Mouse (Mus musculus) MEL (cell line): ENCODE data around the gene Sema3b. TPM values are rescaled to one million over a fixed set of nuclear protein-coding genes. Genes with fewer than 3 reads are reported as not detected.
A peak's percentile ranks its signal among the peaks of the same experiment; 100 is the strongest.

Experiments used
- DNase-seq: peaks from one replicate; pipeline ENCODE4 v3.0.0; 2011; ENCODE audit warnings: low read depth, low spot score
- H3K27ac ChIP-seq: 2 replicates; pipeline ENCODE4 v1.5.1; 2012; ENCODE audit warnings: low read depth, mild to moderate bottlenecking, control low read depth, low read length, moderate library complexity; ENCODE audit not compliant: control insufficient read depth
- H3K27me3 ChIP-seq, 2 experiments: fragments of 150-350 bp in 1 of 2; sonication (generic) in 1 of 2; 2 replicates each; pipeline ENCODE4 v1.6.1; 2012; ENCODE audit warnings: low read length in 2 of 2, mild to moderate bottlenecking in 2 of 2, improper control_type of control experiment in 1 of 2, moderate library complexity in 1 of 2; ENCODE audit not compliant: insufficient read depth in 2 of 2, control insufficient read depth in 1 of 2
- H3K36me3 ChIP-seq, 2 experiments: 2 replicates each; pipeline ENCODE4 v1.6.1; 2012 to 2014; ENCODE audit warnings: low read length in 2 of 2, improper control_type of control experiment in 1 of 2, inconsistent platforms in 1 of 2, mild to moderate bottlenecking in 1 of 2; ENCODE audit not compliant: insufficient read depth in 2 of 2, control insufficient read depth in 1 of 2
- H3K4me1 ChIP-seq, 2 experiments: fragments of 150-350 bp in 1 of 2; sonication (generic) in 1 of 2; 2 replicates each; pipeline ENCODE4 v1.6.1; 2012; ENCODE audit warnings: low read length in 2 of 2, improper control_type of control experiment in 1 of 2, mild to moderate bottlenecking in 1 of 2; ENCODE audit not compliant: insufficient read depth in 2 of 2, control insufficient read depth in 1 of 2
- H3K4me3 ChIP-seq, 2 experiments: fragments of 150-350 bp in 1 of 2; sonication (generic) in 1 of 2; 2 replicates each; pipeline ENCODE4 v1.5.1; 2012; ENCODE audit warnings: low read depth in 2 of 2, low read length in 2 of 2, mild to moderate bottlenecking in 2 of 2, moderate library complexity in 2 of 2, control low read depth in 1 of 2, improper control_type of control experiment in 1 of 2; ENCODE audit not compliant: control insufficient read depth in 1 of 2, insufficient read depth in 1 of 2
- H3K79me2 ChIP-seq: 2 replicates; pipeline ENCODE4 v1.6.1; 2012; ENCODE audit warnings: mild to moderate bottlenecking, low read length, moderate library complexity; ENCODE audit not compliant: control insufficient read depth, poor library complexity, insufficient read depth
- H3K9ac ChIP-seq: 2 replicates; pipeline ENCODE4 v1.6.1; 2012; ENCODE audit warnings: low read depth, mild to moderate bottlenecking, control low read depth, low read length, moderate library complexity; ENCODE audit not compliant: control insufficient read depth, poor library complexity, severe bottlenecking
- H3K9me3 ChIP-seq: fragments of 150-350 bp; sonication (generic); replicated peaks from 2 replicates; pipeline ENCODE4 v1.6.1; 2012; ENCODE audit warnings: mild to moderate bottlenecking, low read length, improper control_type of control experiment, moderate library complexity; ENCODE audit not compliant: insufficient read depth
- CHD1 ChIP-seq: IDR thresholded peaks from 2 replicates; pipeline ENCODE4 v1.6.1; 2012; ENCODE audit warnings: low read depth, mild to moderate bottlenecking, inconsistent platforms, low read length, improper control_type of control experiment
- CHD2 ChIP-seq: IDR thresholded peaks from 2 replicates; pipeline ENCODE4 v1.6.1; 2011; ENCODE audit warnings: low read length, improper control_type of control experiment
- E2F4 ChIP-seq: IDR thresholded peaks from 2 replicates; pipeline ENCODE4 v1.6.1; 2011; ENCODE audit warnings: low read depth, low read length, improper control_type of control experiment, borderline replicate concordance
- ELF1 ChIP-seq: IDR thresholded peaks from 2 replicates; pipeline ENCODE4 v1.6.1; 2014; ENCODE audit warnings: low read depth, mild to moderate bottlenecking, inconsistent platforms, low read length, improper control_type of control experiment, moderate library complexity
- ETS1 ChIP-seq: IDR thresholded peaks from 2 replicates; pipeline ENCODE4 v1.6.1; 2012; ENCODE audit warnings: low read depth, mild to moderate bottlenecking, inconsistent platforms, low read length, improper control_type of control experiment, moderate library complexity
- GABPA ChIP-seq: IDR thresholded peaks from 2 replicates; pipeline ENCODE4 v1.6.1; 2012; ENCODE audit warnings: low read depth, mild to moderate bottlenecking, inconsistent platforms, low read length, improper control_type of control experiment, moderate library complexity
- GATA1 ChIP-seq: IDR thresholded peaks from 2 replicates; pipeline ENCODE4 v1.6.1; 2011; ENCODE audit warnings: low read depth, low read length, improper control_type of control experiment
- HCFC1 ChIP-seq: IDR thresholded peaks from 2 replicates; pipeline ENCODE4 v1.6.1; 2012; ENCODE audit warnings: low read depth, mild to moderate bottlenecking, inconsistent platforms, low read length, improper control_type of control experiment, moderate library complexity
- JUND ChIP-seq: IDR thresholded peaks from 2 replicates; pipeline ENCODE4 v1.6.1; 2011; ENCODE audit warnings: low read depth, mild to moderate bottlenecking, improper control_type of control experiment, low read length
- MAFK ChIP-seq: IDR thresholded peaks from 2 replicates; pipeline ENCODE4 v1.6.1; 2011; ENCODE audit warnings: low read depth, mild to moderate bottlenecking, low read length, improper control_type of control experiment, borderline replicate concordance
- MAX ChIP-seq: IDR thresholded peaks from 2 replicates; pipeline ENCODE4 v1.6.1; 2011; ENCODE audit warnings: low read length, improper control_type of control experiment
- MAZ ChIP-seq: IDR thresholded peaks from 2 replicates; pipeline ENCODE4 v1.6.1; 2012; ENCODE audit warnings: low read depth, mild to moderate bottlenecking, inconsistent platforms, low read length, improper control_type of control experiment
- MEF2A ChIP-seq: IDR thresholded peaks from 2 replicates; pipeline ENCODE4 v1.6.1; 2014; ENCODE audit warnings: low read depth, mild to moderate bottlenecking, inconsistent platforms, low read length, improper control_type of control experiment; ENCODE audit not compliant: poor library complexity, insufficient replicate concordance, severe bottlenecking; ENCODE audit errors: extremely low read depth
- MXI1 ChIP-seq: IDR thresholded peaks from 2 replicates; pipeline ENCODE4 v1.6.1; 2011; ENCODE audit warnings: mild to moderate bottlenecking, low read depth, low read length, improper control_type of control experiment
- MYB ChIP-seq: IDR thresholded peaks from 2 replicates; pipeline ENCODE4 v1.6.1; 2011; ENCODE audit warnings: mild to moderate bottlenecking, low read depth, low read length, improper control_type of control experiment
- MYC ChIP-seq: IDR thresholded peaks from 2 replicates; pipeline ENCODE4 v1.6.1; 2011; ENCODE audit warnings: low read depth, mild to moderate bottlenecking, low read length, improper control_type of control experiment, moderate library complexity
- NRF1 ChIP-seq: IDR thresholded peaks from 2 replicates; pipeline ENCODE4 v1.6.1; 2014; ENCODE audit warnings: low read depth, mild to moderate bottlenecking, inconsistent platforms, low read length, improper control_type of control experiment, moderate library complexity; ENCODE audit not compliant: poor library complexity, insufficient read depth, severe bottlenecking
- POLR2A ChIP-seq, 2 experiments: IDR thresholded peaks; 2 replicates each; pipeline ENCODE4 v1.6.1; 2011 to 2012; ENCODE audit warnings: low read length in 2 of 2, mild to moderate bottlenecking in 2 of 2, control low read depth in 1 of 2, improper control_type of control experiment in 1 of 2, low read depth in 1 of 2, moderate library complexity in 1 of 2; ENCODE audit not compliant: control insufficient read depth in 1 of 2, insufficient read depth in 1 of 2, poor library complexity in 1 of 2
- POLR2AphosphoS2 ChIP-seq: IDR thresholded peaks from 2 replicates; pipeline ENCODE4 v1.6.1; 2011; ENCODE audit warnings: low read length, improper control_type of control experiment
- RAD21 ChIP-seq: IDR thresholded peaks from 2 replicates; pipeline ENCODE4 v1.6.1; 2011; ENCODE audit warnings: mild to moderate bottlenecking, low read depth, low read length, improper control_type of control experiment
- SIN3A ChIP-seq: IDR thresholded peaks from 2 replicates; pipeline ENCODE4 v1.6.1; 2012; ENCODE audit warnings: low read length, improper control_type of control experiment, inconsistent platforms
- SMC3 ChIP-seq: IDR thresholded peaks from 2 replicates; pipeline ENCODE4 v1.6.1; 2011; ENCODE audit warnings: low read depth, low read length, improper control_type of control experiment
- TBP ChIP-seq: IDR thresholded peaks from 2 replicates; pipeline ENCODE4 v1.8.0; 2011; ENCODE audit warnings: low read depth, low read length, improper control_type of control experiment
- TCF12 ChIP-seq: IDR thresholded peaks from 2 replicates; pipeline ENCODE4 v1.6.1; 2014; ENCODE audit warnings: low read depth, mild to moderate bottlenecking, inconsistent platforms, low read length, improper control_type of control experiment, moderate library complexity
- UBTF ChIP-seq: IDR thresholded peaks from 2 replicates; pipeline ENCODE4 v1.6.1; 2012; ENCODE audit warnings: low read depth, mild to moderate bottlenecking, inconsistent platforms, low read length, improper control_type of control experiment, moderate library complexity, borderline replicate concordance; ENCODE audit not compliant: insufficient read depth
- USF2 ChIP-seq, 2 experiments: IDR thresholded peaks; 2 replicates each; pipeline ENCODE4 v1.6.1; 2011 to 2012; ENCODE audit warnings: improper control_type of control experiment in 2 of 2, low read length in 2 of 2, borderline replicate concordance in 1 of 2, inconsistent platforms in 1 of 2, low read depth in 1 of 2, mild to moderate bottlenecking in 1 of 2; ENCODE audit not compliant: insufficient read depth in 1 of 2
- ZC3H11A ChIP-seq: IDR thresholded peaks from 2 replicates; pipeline ENCODE4 v1.6.1; 2012; ENCODE audit warnings: low read depth, mild to moderate bottlenecking, inconsistent platforms, low read length, improper control_type of control experiment
- ZKSCAN1 ChIP-seq: IDR thresholded peaks from 2 replicates; pipeline ENCODE4 v1.6.1; 2012; ENCODE audit warnings: low read depth, mild to moderate bottlenecking, inconsistent platforms, low read length, improper control_type of control experiment, moderate library complexity
- ZMIZ1 ChIP-seq: IDR thresholded peaks from 2 replicates; pipeline ENCODE4 v1.6.1; 2012; ENCODE audit warnings: low read depth, mild to moderate bottlenecking, inconsistent platforms, low read length, improper control_type of control experiment, moderate library complexity
- ZNF384 ChIP-seq: IDR thresholded peaks from 2 replicates; pipeline ENCODE4 v1.6.1; 2012; ENCODE audit warnings: low read depth, mild to moderate bottlenecking, inconsistent platforms, low read length, improper control_type of control experiment
- polyA plus RNA-seq, 2 experiments: library from polyadenylated mRNA; stranded (reverse) in 1 of 2; unstranded in 1 of 2; fragments of >175 nt in 1 of 2; fragments of >200 nt in 1 of 2; gene quantifications; 2 replicates each; pipeline versions ENCODE4 v1.2.1 to v1.2.4; 2012; ENCODE audit warnings: low replicate concordance in 2 of 2, low read depth in 1 of 2; ENCODE audit not compliant: insufficient read length in 2 of 2, insufficient read depth in 1 of 2, missing spikeins in 1 of 2
- total RNA-seq: library from RNA; depleted of rRNA; stranded (reverse); fragments of 300-350 nt; gene quantifications from 2 replicates; pipeline ENCODE4 v1.2.3, GENCODE M21; 2012

Gene Sema3b
- total and polyA plus RNA-seq, 3 experiments = 0.04 to 0.21 TPM; not detected in 1

- TF ChIP-seq MEF2A = 0 out of 2 replicates have a peak, but pooled peaks have one; percentile 17
- no peak; the same call in 1 of the 2 replicates for TF ChIP-seq HCFC1
- TF ChIP-seq ETS1 = peak; percentile 91
- no peak for TF ChIP-seq TBP
- TF ChIP-seq, all 39 proteins: peak for 17
Observed at GRCm38 (mm10) chr9:107590058-107590772, 18.8 kb downstream of the Sema3b start (continued).

DNA sequence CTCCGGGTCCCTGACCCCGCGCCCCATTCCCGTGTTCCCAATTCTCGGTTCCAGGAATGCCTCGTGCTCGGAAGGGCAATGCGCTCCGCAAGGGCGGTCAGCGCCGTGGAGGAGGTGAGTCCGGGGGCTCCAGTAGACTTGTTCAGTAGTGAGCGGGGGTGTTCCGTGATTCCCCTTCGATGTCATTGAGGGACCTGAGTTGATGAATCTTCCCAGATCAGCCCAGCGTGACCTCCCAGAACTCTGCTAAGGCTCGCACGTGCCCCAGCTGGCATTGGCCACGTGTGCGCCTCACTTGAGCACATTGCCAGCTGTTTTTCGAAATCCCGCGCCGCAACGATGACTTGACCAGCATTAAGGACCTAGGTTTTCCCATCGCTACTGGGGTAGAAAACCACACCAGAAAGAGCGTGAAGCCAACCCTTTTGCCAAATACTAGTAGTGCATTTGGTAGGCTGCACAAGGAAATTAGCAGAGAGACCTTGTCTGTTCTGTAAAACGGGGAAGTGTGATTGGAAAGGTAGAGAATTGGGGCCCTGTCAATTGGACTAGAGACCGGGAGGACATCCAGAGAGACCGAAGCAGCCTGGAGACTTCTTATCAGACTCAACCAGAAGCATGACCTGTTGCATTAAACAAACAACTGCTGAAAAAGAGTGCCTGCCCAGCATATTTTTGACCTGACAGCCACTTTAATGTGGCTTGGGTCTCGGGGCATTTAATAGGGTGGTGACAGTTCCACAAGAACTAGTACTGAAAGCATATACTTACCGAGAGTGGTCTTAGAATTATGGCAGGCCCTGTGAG lies 21.0 kb downstream of the Sema3b start:
- H3K79me2 ChIP-seq = peaks cover 40% of the 10 kb centered on the region
- H3K4me1 ChIP-seq = peaks cover 16 to 26% of the 10 kb centered on the region in 2 experiments; a peak in 3 of 4 replicates
- H3K9ac ChIP-seq = peak overlapping the region; percentile 99
- H3K9me3 ChIP-seq = no peaks in the 10 kb centered on the region
- peak; percentile 84 for DNase-seq
- H3K36me3 ChIP-seq = peaks cover 5 to 27% of the 10 kb centered on the region in 2 experiments; a peak in 3 of 4 replicates
- H3K27me3 ChIP-seq = no peaks in the 10 kb centered on the region
- H3K27ac ChIP-seq = peak overlapping the region; percentile 99
- peak overlapping the region; percentile 55 to 86 for H3K4me3 ChIP-seq
- TF ChIP-seq NRF1 = no peak
- peak; percentile 99 for TF ChIP-seq MYC
- TF ChIP-seq ETS1 = peak; percentile 65; the same call in 1 of the 2 replicates
- TF ChIP-seq JUND = no peak
- peak; percentile 71 for TF ChIP-seq GATA1
- TF ChIP-seq RAD21 = no peak
- TF ChIP-seq CHD1 = peak; percentile 90; the same call in 1 of the 2 replicates
- TF ChIP-seq UBTF = no peak
- no peak for TF ChIP-seq E2F4
- TF ChIP-seq TCF12 = peak; percentile 71; the same call in 1 of the 2 replicates
- TF ChIP-seq ZKSCAN1 = no peak
- peak; percentile 97 for TF ChIP-seq MXI1
- no peak for TF ChIP-seq HCFC1
- TF ChIP-seq MAX = peak; percentile 97
- TF ChIP-seq MAFK = 0 out of 2 replicates have a peak, but pooled peaks have one; percentile 41
- TF ChIP-seq SIN3A = peak; percentile 50
- peak; percentile 26; the same call in 1 of the 2 replicates for TF ChIP-seq TBP
- TF ChIP-seq ZMIZ1 = no peak
- no peak for TF ChIP-seq GABPA
- TF ChIP-seq MYB = no peak
- TF ChIP-seq MAZ = no peak
- no peak for TF ChIP-seq USF2 (IDR thresholded peaks at IDR 0.05; ENCODE audit: borderline replicate concordance in 1 of 2, insufficient read depth in 1 of 2, low read depth in 1 of 2, low read length in 2 of 2)
- TF ChIP-seq SMC3 = no peak
- TF ChIP-seq CHD2 = no peak
- no peak for TF ChIP-seq POLR2AphosphoS2
- no peak for TF ChIP-seq MEF2A
- no peak for TF ChIP-seq ELF1
- TF ChIP-seq POLR2A (IDR thresholded peaks at IDR 0.05; ENCODE audit: control insufficient read depth in 1 of 2, insufficient read depth in 1 of 2, low read depth in 1 of 2, low read length in 2 of 2, poor library complexity in 1 of 2) = peak in 1 of 2 experiments; percentile 82; a peak in 2 of 4 replicates
- TF ChIP-seq ZC3H11A = no peak
- TF ChIP-seq ZNF384 = no peak
